Mouse (Mus musculus): ENCODE measurements around the gene 2610318N02Rik. TPM values are rescaled to one million over a fixed set of nuclear protein-coding genes. Genes with fewer than 3 reads are reported as not detected.

Gene 2610318N02Rik
- polyA plus RNA-seq (2015; fragmentation: Nextera tagmentation; extraction: Ambion mirVana), result 4.1 and 6.4 TPM in 2 replicates

GRCm38 (mm10) chr16:17124871-17125520, at the start of gene 2610318N02Rik:
Gene 2610318N02Rik, minus strand, starts transcription at chr16:17125167.

GRCm38 (mm10) chr16:17146772-17147235, 21.8 kb upstream of the 2610318N02Rik start, which contains the start of gene Ccdc116:
Gene Ccdc116, minus strand, starts transcription at chr16:17147229.

GRCm38 (mm10) chr16:17144339-17144738, 19.4 kb upstream of the 2610318N02Rik start, which contains the start of gene Ydjc:
Gene Ydjc, plus strand, starts transcription at chr16:17144621.

GRCm38 (mm10) chr16:17132089-17132905, 7.3 kb upstream of the 2610318N02Rik start, which contains the start of gene Sdf2l1:
Gene Sdf2l1, minus strand, starts transcription at chr16:17132383.

GRCm38 (mm10) chr16:17110771-17111743, 13.9 kb downstream of the 2610318N02Rik start, which contains the start of gene Ppil2:
Gene Ppil2, minus strand, starts transcription at chr16:17111257.

GRCm38 (mm10) chr16:17069511-17070443, 55.2 kb downstream of the 2610318N02Rik start, which contains the start of gene Ypel1:
Gene Ypel1, plus strand, starts transcription at chr16:17069696.

Small RNA genes within 50 kb of the gene (microRNA-seq; reads per million reads assigned to microRNA genes)
- gene Mir130b (ENCODE audit: borderline replicate concordance, insufficient number of aligned reads), result 1,796 reads per million, percentile 82 among the genes with 10 or more reads in this experiment
- gene Mir301b (ENCODE audit: borderline replicate concordance, insufficient number of aligned reads), result 38.5 reads per million, percentile 30 among the genes with 10 or more reads in this experiment

Other genes starting within 250 kb of the 2610318N02Rik start
- gene Ppm1f, start 228.7 kb downstream of the 2610318N02Rik start, polyA plus RNA-seq (2015; fragmentation: Nextera tagmentation; extraction: Ambion mirVana), result 11.7 and 15.3 TPM in 2 replicates
- 101 and 153 TPM in 2 replicates for gene Mapk1, start 141.8 kb downstream of the 2610318N02Rik start, polyA plus RNA-seq (2015; fragmentation: Nextera tagmentation; extraction: Ambion mirVana)
- 24.9 and 33.5 TPM in 2 replicates for gene Ypel1, start 55.5 kb downstream of the 2610318N02Rik start, polyA plus RNA-seq (2015; fragmentation: Nextera tagmentation; extraction: Ambion mirVana)
- 82.9 and 125 TPM in 2 replicates for gene Ppil2, start 13.9 kb downstream of the 2610318N02Rik start, polyA plus RNA-seq (2015; fragmentation: Nextera tagmentation; extraction: Ambion mirVana)
- 36.6 and 53.6 TPM in 2 replicates for gene Sdf2l1, start 7.2 kb upstream of the 2610318N02Rik start, polyA plus RNA-seq (2015; fragmentation: Nextera tagmentation; extraction: Ambion mirVana)
- 16.8 and 18.3 TPM in 2 replicates for gene Ydjc, start 19.5 kb upstream of the 2610318N02Rik start, polyA plus RNA-seq (2015; fragmentation: Nextera tagmentation; extraction: Ambion mirVana)
- 0.28 and 0.55 TPM in 2 replicates for gene Ccdc116, start 22.1 kb upstream of the 2610318N02Rik start, polyA plus RNA-seq (2015; fragmentation: Nextera tagmentation; extraction: Ambion mirVana)
- gene Ube2l3, start 77.5 kb upstream of the 2610318N02Rik start, polyA plus RNA-seq (2015; fragmentation: Nextera tagmentation; extraction: Ambion mirVana), result 286 and 352 TPM in 2 replicates
- 0.09 and 0.12 TPM in 2 replicates for gene Rimbp3, start 83.4 kb upstream of the 2610318N02Rik start, polyA plus RNA-seq (2015; fragmentation: Nextera tagmentation; extraction: Ambion mirVana)
- 1.4 and 1.5 TPM in 2 replicates for gene Hic2, start 108.4 kb upstream of the 2610318N02Rik start, polyA plus RNA-seq (2015; fragmentation: Nextera tagmentation; extraction: Ambion mirVana)
- 7.2 and 17.5 TPM in 2 replicates for gene Tmem191c, start 150.9 kb upstream of the 2610318N02Rik start, polyA plus RNA-seq (2015; fragmentation: Nextera tagmentation; extraction: Ambion mirVana)
- 6.1 and 6.9 TPM in 2 replicates for gene Serpind1, start 206.2 kb upstream of the 2610318N02Rik start, polyA plus RNA-seq (2015; fragmentation: Nextera tagmentation; extraction: Ambion mirVana)